Mouse (Mus musculus) small intestine, adult 2 months (tissue): Measurements from ENCODE around the gene Tmem238.

ENCODE experiments used
- CTCF ChIP-seq: fragments of 200-500 bp; IDR thresholded peaks from 2 replicates; pipeline ENCODE4 v1.5.1; 2012; ENCODE audit warnings: low read depth, mild to moderate bottlenecking, control low read depth, inconsistent platforms, low read length, moderate library complexity, mixed read lengths; ENCODE audit not compliant: insufficient replicate concordance, insufficient read length; ENCODE audit errors: extremely low read depth
- POLR2A ChIP-seq: fragments of 200-500 bp; IDR thresholded peaks from 2 replicates; pipeline ENCODE4 v1.6.1; 2012; ENCODE audit warnings: low read depth, mild to moderate bottlenecking, control low read depth, inconsistent platforms, low read length, moderate library complexity

- TF ChIP-seq CTCF (no peak), POLR2A (no peak)
Measured at GRCm38 (mm10) chr7:4816559-4816958, 27.1 kb upstream of the Tmem238 start.
